Mouse (Mus musculus) heart, adult 2 months (tissue): ENCODE results near the gene Gm42957.

Experiments used
- CTCF ChIP-seq: fragments of 200-600 bp; IDR thresholded peaks from 2 replicates; pipeline ENCODE4 v1.8.1; 2022; ENCODE audit warnings: antibody characterized with exemption, mild to moderate bottlenecking, moderate library complexity
- EP300 ChIP-seq: fragments of 200-500 bp; IDR thresholded peaks from 2 replicates; pipeline ENCODE4 v1.6.1; 2011; ENCODE audit warnings: low read depth, low read length, control low read depth; ENCODE audit not compliant: insufficient read depth
- POLR2A ChIP-seq: fragments of 200-500 bp; IDR thresholded peaks from 2 replicates; pipeline ENCODE4 v1.6.1; 2011; ENCODE audit warnings: mild to moderate bottlenecking, low read depth, low read length, control low read depth; ENCODE audit not compliant: insufficient read depth

GRCm38 (mm10) chr3:96684822-96685156, 49.5 kb downstream of the Gm42957 start:
- no peak for TF ChIP-seq POLR2A
- no peak for TF ChIP-seq CTCF
- TF ChIP-seq EP300: no peak
